Mouse (Mus musculus) hindbrain, embryonic 14.5 days (tissue): ENCODE measurements around the gene Pacrg. TPM values are rescaled to one million over a fixed set of nuclear protein-coding genes. Genes with fewer than 3 reads are reported as not detected.

Source experiments
- ATAC-seq: fragments of 200-750 bp; cut with Nextera tagmentation; 2 replicates; pipeline ENCODE4 v1.8.0; 2017; ENCODE audit warnings: moderate number of reproducible peaks, mild to moderate bottlenecking, moderate TSS enrichment, moderate library complexity; ENCODE audit not compliant: low FRiP score
- DNase-seq: peaks from one replicate; pipeline ENCODE4 v3.0.0-alpha.2; 2015; ENCODE audit warnings: low spot score
- H3K27ac ChIP-seq: fragments of 300-500 bp; sonication (generic); 2 replicates; pipeline ENCODE4 v1.5.1; 2014; ENCODE audit warnings: mild to moderate bottlenecking, moderate library complexity
- H3K27me3 ChIP-seq: fragments of 300-500 bp; sonication (generic); 2 replicates; pipeline ENCODE4 v1.6.1; 2014; ENCODE audit warnings: mild to moderate bottlenecking, low read length, mixed read lengths; ENCODE audit not compliant: control insufficient read depth, insufficient read depth
- H3K36me3 ChIP-seq: fragments of 300-500 bp; sonication (generic); replicated peaks from 2 replicates; pipeline ENCODE4 v1.6.1; 2014; ENCODE audit not compliant: control insufficient read depth, insufficient read depth
- H3K4me1 ChIP-seq: fragments of 300-500 bp; sonication (generic); replicated peaks from 2 replicates; pipeline ENCODE4 v1.6.1; 2014; ENCODE audit warnings: antibody characterized with exemption, low read length, mixed read lengths; ENCODE audit not compliant: control insufficient read depth, insufficient read depth
- H3K4me2 ChIP-seq: fragments of 300-500 bp; sonication (generic); replicated peaks from 2 replicates; pipeline ENCODE4 v1.6.1; 2014; ENCODE audit warnings: mild to moderate bottlenecking, moderate library complexity
- H3K4me3 ChIP-seq: fragments of 300-500 bp; sonication (generic); replicated peaks from 2 replicates; pipeline ENCODE4 v1.5.1; 2014; ENCODE audit warnings: mild to moderate bottlenecking, low read length
- H3K9ac ChIP-seq: fragments of 300-500 bp; sonication (generic); 2 replicates; pipeline ENCODE4 v1.6.1; 2014
- H3K9me3 ChIP-seq: fragments of 300-500 bp; sonication (generic); 2 replicates; pipeline ENCODE4 v1.6.1; 2016; ENCODE audit warnings: low read length; ENCODE audit not compliant: control insufficient read depth
- WGBS: fragments of 180-500 bp; shearing (Covaris S2); extraction: QIAGEN DNeasy Blood & Tissue Kit; methylation state at CpG from one replicate; pipeline ENCODE4 v1.1.7; 2014; 5-methylcytosine and 5-hydroxymethylcytosine counted together
- polyA plus RNA-seq: library from polyadenylated mRNA; unstranded; fragments of >200 nt; fragmentation: Nextera tagmentation; extraction: Ambion mirVana; gene quantifications from 2 replicates; pipeline ENCODE4 v1.2.1, GENCODE M21; 2014

The Pacrg gene
- polyA plus RNA-seq, 1 experiment from 2014 or later: 21.9 TPM

GRCm38 (mm10) chr17:10635955-10636470 lies 204.1 kb downstream of the Pacrg start:
- H3K4me1 ChIP-seq: peaks cover 1% of the 10 kb centered on the region; the same call in 1 of the 2 replicates
- no peaks in the 10 kb centered on the region for H3K9me3 ChIP-seq
- no peak overlapping the region for H3K27ac ChIP-seq
- H3K4me2 ChIP-seq: no peak overlapping the region
- H3K4me3 ChIP-seq: no peak overlapping the region
- no peaks in the 10 kb centered on the region for H3K36me3 ChIP-seq
- DNase-seq (no peak), ATAC-seq (no peak)
- no peak overlapping the region for H3K9ac ChIP-seq
- 54% methylated on average over 8 of the region's 8 CpGs for WGBS
- H3K27me3 ChIP-seq: no peaks in the 10 kb centered on the region

- no peak overlapping the region for H3K4me2 ChIP-seq
- H3K36me3 ChIP-seq: no peaks in the 10 kb centered on the region
- no peak overlapping the region for H3K4me3 ChIP-seq
- DNase-seq (no peak), ATAC-seq (no peak)
- no peaks in the 10 kb centered on the region for H3K27me3 ChIP-seq
- H3K27ac ChIP-seq: no peak overlapping the region
- H3K4me1 ChIP-seq: peaks cover 7% of the 10 kb centered on the region; the same call in 1 of the 2 replicates
- no peaks in the 10 kb centered on the region for H3K9me3 ChIP-seq
- H3K9ac ChIP-seq: no peak overlapping the region
- 89% methylated on average over 11 of the region's 11 CpGs for WGBS
These were observed 204.6 kb downstream of the Pacrg start for GRCm38 (mm10) chr17:10635470-10635869.

- Histone ChIP-seq H3K4me2 (no peak overlapping the region), H3K9ac (no peak overlapping the region), H3K4me3 (no peak overlapping the region), H3K4me1 (peaks cover 8% of the 10 kb centered on the region; the same call in 1 of the 2 replicates), H3K36me3 (no peaks in the 10 kb centered on the region), H3K27ac (no peak overlapping the region), H3K27me3 (no peaks in the 10 kb centered on the region), H3K9me3 (no peaks in the 10 kb centered on the region)
- ATAC-seq (no peak), DNase-seq (no peak)
- whole genome bisulfite sequencing: 91% methylated on average over 6 of the region's 6 CpGs
These were observed 205.1 kb downstream of the Pacrg start for GRCm38 (mm10) chr17:10635046-10635445.

DNA sequence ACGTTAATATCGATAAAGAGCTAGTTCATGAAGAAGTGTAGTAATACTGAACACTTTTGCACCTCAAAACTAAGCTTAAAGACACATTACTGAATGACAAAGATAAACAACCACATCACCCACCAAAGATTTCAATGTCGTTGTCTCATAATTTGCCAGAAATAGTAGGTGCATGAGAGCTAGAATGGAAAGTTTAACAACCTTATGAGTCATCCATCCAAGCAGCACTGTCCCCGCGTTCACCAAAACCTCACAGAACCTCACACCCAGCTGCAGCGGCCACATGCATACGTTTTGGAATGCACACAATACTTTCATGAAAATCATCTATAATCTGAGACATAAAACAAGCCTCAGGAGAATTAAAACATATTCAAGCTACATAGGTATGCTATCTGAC lies 206.3 kb downstream of the Pacrg start:
- Histone ChIP-seq H3K4me3 (no peak overlapping the region), H3K36me3 (no peaks in the 10 kb centered on the region), H3K27me3 (no peaks in the 10 kb centered on the region), H3K4me1 (peaks cover 11% of the 10 kb centered on the region; the same call in 1 of the 2 replicates), H3K9me3 (no peaks in the 10 kb centered on the region), H3K4me2 (no peak overlapping the region), H3K27ac (no peak overlapping the region), H3K9ac (no peak overlapping the region)
- no peak for DNase-seq
- ATAC-seq: no peak
- WGBS: 97% methylated on average over 7 of the region's 7 CpGs

DNA sequence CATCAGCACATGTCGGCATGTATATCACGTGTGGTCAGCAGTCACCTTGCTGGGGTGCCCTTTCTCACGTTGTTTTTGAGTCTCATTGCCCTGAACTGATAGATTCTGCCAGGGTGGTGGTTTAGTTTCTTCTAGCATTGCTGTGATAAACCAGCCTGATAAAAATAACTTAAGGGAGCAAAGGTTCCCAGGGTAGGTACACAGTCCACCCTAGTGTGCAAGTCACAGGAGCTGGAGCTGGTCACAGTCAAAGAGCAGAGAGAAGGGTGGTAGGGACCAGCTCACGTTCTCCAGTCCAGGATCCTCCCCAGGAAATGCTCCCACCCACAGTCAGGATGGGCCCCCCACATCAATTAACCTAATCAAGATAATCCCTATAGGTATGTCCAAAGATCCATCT lies 211.9 kb downstream of the Pacrg start:
- Histone ChIP-seq H3K36me3 (no peaks in the 10 kb centered on the region), H3K27me3 (no peaks in the 10 kb centered on the region), H3K9ac (no peak overlapping the region), H3K27ac (no peak overlapping the region), H3K4me3 (no peak overlapping the region), H3K9me3 (no peaks in the 10 kb centered on the region), H3K4me2 (no peak overlapping the region), H3K4me1 (peaks cover 25% of the 10 kb centered on the region; the same call in 1 of the 2 replicates)
- ATAC-seq (no peak), DNase-seq (no peak)
- WGBS: 88% methylated on average over 4 of the region's 4 CpGs

- no peak for ATAC-seq
- H3K27ac ChIP-seq: no peak overlapping the region
- no peaks in the 10 kb centered on the region for H3K27me3 ChIP-seq
- H3K9me3 ChIP-seq: no peaks in the 10 kb centered on the region
- WGBS: 45% methylated on average over 2 of the region's 2 CpGs
- no peak for DNase-seq
- H3K36me3 ChIP-seq: no peaks in the 10 kb centered on the region
- no peak overlapping the region for H3K4me2 ChIP-seq
- no peak overlapping the region for H3K9ac ChIP-seq
- peaks cover 25% of the 10 kb centered on the region; the same call in 1 of the 2 replicates for H3K4me1 ChIP-seq
- H3K4me3 ChIP-seq: no peak overlapping the region
These were observed 212.6 kb downstream of the Pacrg start for GRCm38 (mm10) chr17:10627476-10627875.

DNA sequence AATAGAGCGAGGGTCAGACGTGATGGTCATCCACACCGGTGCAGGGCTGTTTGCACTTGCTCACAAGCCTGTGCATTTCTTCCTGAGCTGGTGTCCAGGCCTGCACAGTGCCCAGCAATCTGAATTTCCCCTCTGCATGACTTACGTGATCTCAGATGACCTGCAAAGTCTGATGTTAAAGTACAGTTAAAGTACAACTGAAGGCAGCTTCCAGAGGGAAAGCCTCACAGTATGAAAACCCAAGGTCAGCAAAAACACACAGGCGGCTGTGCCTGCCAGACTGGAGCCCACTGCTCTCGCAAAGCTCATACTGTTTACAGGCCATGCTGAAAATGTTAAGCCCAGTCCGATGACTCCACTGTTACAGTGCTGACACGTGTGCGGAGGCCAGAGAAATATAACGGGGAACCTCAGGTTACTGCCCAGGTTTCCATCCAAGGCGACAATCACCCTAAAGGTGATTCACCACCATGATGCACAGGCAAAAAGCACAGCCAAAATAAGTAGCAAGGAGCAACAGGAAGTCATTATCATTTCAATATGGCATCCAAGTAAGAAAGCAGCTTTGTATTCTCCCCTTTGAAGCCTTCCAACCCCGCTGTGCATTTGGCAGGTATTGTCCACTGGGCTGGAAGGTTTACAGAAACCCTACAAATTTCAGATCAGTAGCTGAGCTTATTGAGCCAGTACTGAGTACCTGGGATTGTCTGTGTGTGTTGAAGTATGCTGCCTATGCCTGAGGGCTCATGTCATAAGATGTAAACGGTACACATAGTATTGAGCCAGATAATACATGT lies 213.6 kb downstream of the Pacrg start:
- Histone ChIP-seq H3K4me1 (peaks cover 25% of the 10 kb centered on the region; the same call in 1 of the 2 replicates), H3K36me3 (no peaks in the 10 kb centered on the region), H3K4me3 (no peak overlapping the region), H3K4me2 (no peak overlapping the region), H3K9ac (no peak overlapping the region), H3K27me3 (no peaks in the 10 kb centered on the region), H3K27ac (no peak overlapping the region), H3K9me3 (no peaks in the 10 kb centered on the region)
- no peak for ATAC-seq
- no peak for DNase-seq
- WGBS: 67% methylated on average over 13 of the region's 13 CpGs

DNA sequence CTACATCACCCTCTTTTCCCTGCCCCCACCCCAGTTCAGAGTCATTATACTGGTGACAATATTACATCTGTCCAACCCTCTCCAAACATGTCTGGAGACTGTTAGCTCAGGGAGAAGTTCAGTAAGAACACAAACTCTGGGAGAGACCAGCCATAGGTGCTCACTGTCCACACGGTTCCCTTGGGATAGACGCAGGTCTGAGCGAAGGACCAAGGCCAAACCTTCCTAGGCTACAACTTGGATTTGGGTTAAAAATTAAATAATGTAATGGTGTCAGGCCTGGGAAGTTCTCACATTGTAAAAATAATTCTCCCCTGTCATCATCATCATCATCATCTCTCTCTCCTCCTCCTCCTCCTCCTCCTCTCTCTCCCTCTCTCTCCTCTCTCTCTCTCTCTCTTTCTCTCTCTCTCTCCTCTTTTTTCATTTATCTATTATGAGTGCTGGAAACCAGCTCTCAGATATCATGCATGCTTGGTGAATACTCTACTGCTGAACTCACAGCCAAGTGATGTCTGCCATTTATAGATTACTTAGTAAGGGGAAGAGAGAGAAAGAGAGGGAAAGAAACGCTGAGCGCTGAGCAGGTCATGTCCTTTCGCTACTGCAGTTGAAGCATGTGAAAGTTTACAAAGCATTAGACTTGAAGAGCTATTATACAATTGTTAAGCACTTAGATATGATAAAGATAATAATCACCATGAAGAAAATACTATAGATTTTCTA lies 215.2 kb downstream of the Pacrg start:
- Histone ChIP-seq H3K9ac (no peak overlapping the region), H3K4me1 (peaks cover 16% of the 10 kb centered on the region; the same call in 1 of the 2 replicates), H3K27me3 (no peaks in the 10 kb centered on the region), H3K36me3 (no peaks in the 10 kb centered on the region), H3K9me3 (no peaks in the 10 kb centered on the region), H3K4me2 (no peak overlapping the region), H3K4me3 (no peak overlapping the region), H3K27ac (no peak overlapping the region)
- DNase-seq: no peak
- WGBS: 90% methylated on average over 6 of the region's 6 CpGs
- ATAC-seq: no peak

DNA sequence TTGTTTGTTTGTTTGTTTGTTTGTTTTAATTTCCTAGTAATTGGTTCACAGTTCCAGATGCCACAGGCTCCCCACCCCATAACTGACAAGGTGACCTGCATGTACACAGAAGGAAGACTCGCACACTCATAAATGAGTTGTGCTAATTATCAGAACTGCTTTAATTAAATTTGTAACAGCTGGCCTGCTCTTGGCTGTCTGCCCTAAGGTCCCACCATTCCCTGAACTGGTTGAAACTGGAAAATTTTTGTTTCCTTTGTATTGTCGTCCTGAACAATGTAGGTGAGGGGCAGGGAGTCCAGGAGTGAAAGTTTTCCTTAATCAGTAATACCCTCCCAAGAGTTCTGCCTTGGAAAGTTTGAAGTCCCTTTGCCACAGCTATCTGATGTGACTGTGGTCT lies 219.5 kb downstream of the Pacrg start:
- Histone ChIP-seq H3K4me2 (no peak overlapping the region), H3K27ac (no peak overlapping the region), H3K27me3 (no peaks in the 10 kb centered on the region), H3K9ac (no peak overlapping the region), H3K4me1 (0 out of 2 replicates have a peak, but pooled peaks cover 4% of the 10 kb centered on the region), H3K9me3 (no peaks in the 10 kb centered on the region), H3K36me3 (no peaks in the 10 kb centered on the region), H3K4me3 (no peak overlapping the region)
- 48% methylated on average over 2 of the region's 2 CpGs for WGBS
- DNase-seq (no peak), ATAC-seq (no peak)
